Mouse (Mus musculus) right cerebral cortex, postnatal 14 days (tissue): ENCODE data around the gene Iqschfp.
A peak's percentile ranks its signal among the peaks of the same experiment; 100 is the strongest.

Experiments
- DNase-seq: peaks from one replicate; pipeline ENCODE4 v3.0.0; 2022

Gene Iqschfp

GRCm38 (mm10) chr3:68243239-68243638 is 351.2 kb downstream of the Iqschfp start:
- DNase-seq: no peak

GRCm38 (mm10) chr3:68246154-68246553 is 354.1 kb downstream of the Iqschfp start:
- DNase-seq: peak; percentile 43

- DNase-seq: peak; percentile 15
Observed at GRCm38 (mm10) chr3:68250589-68250988, 358.6 kb downstream of the Iqschfp start.

- DNase-seq: no peak
Observed at GRCm38 (mm10) chr3:68252335-68252734, 360.3 kb downstream of the Iqschfp start.

GRCm38 (mm10) chr3:68262304-68262703 is 370.3 kb downstream of the Iqschfp start:
- no peak for DNase-seq

GRCm38 (mm10) chr3:68267905-68268304 is 375.9 kb downstream of the Iqschfp start:
- no peak for DNase-seq

GRCm38 (mm10) chr3:68269251-68269650 is 377.2 kb downstream of the Iqschfp start:
- DNase-seq: no peak

- DNase-seq: no peak
Observed at GRCm38 (mm10) chr3:68270246-68270645, 378.2 kb downstream of the Iqschfp start.

GRCm38 (mm10) chr3:68271457-68271856 is 379.4 kb downstream of the Iqschfp start:
- no peak for DNase-seq

- DNase-seq: no peak
Observed at GRCm38 (mm10) chr3:68271881-68272280, 379.8 kb downstream of the Iqschfp start.

GRCm38 (mm10) chr3:68282844-68283594 is 391.0 kb downstream of the Iqschfp start:
- DNase-seq: no peak

- DNase-seq: no peak
Observed at GRCm38 (mm10) chr3:68283595-68283991, 391.6 kb downstream of the Iqschfp start.

GRCm38 (mm10) chr3:68284500-68284899 is 392.5 kb downstream of the Iqschfp start:
- DNase-seq: no peak

- DNase-seq: no peak
Observed at GRCm38 (mm10) chr3:68296752-68297151, 404.7 kb downstream of the Iqschfp start.

- DNase-seq: no peak
Observed at GRCm38 (mm10) chr3:68305647-68306046, 413.6 kb downstream of the Iqschfp start.

GRCm38 (mm10) chr3:68306726-68307125 is 414.7 kb downstream of the Iqschfp start:
- DNase-seq: no peak

- DNase-seq: no peak
Observed at GRCm38 (mm10) chr3:68325575-68325974, 433.5 kb downstream of the Iqschfp start.

- DNase-seq: no peak
Observed at GRCm38 (mm10) chr3:68332515-68332914, 440.5 kb downstream of the Iqschfp start.

- no peak for DNase-seq
Observed at GRCm38 (mm10) chr3:68335501-68335900, 443.5 kb downstream of the Iqschfp start.

- DNase-seq: no peak
Observed at GRCm38 (mm10) chr3:68350624-68351023, 458.6 kb downstream of the Iqschfp start.

GRCm38 (mm10) chr3:68351461-68351860 is 459.4 kb downstream of the Iqschfp start:
- DNase-seq: no peak

- no peak for DNase-seq
Observed at GRCm38 (mm10) chr3:68352961-68353360, 460.9 kb downstream of the Iqschfp start.

GRCm38 (mm10) chr3:68353492-68353891 is 461.5 kb downstream of the Iqschfp start:
- no peak for DNase-seq

- no peak for DNase-seq
Observed at GRCm38 (mm10) chr3:68356516-68356915, 464.5 kb downstream of the Iqschfp start.

GRCm38 (mm10) chr3:68368029-68368428 is 476.0 kb downstream of the Iqschfp start:
- no peak for DNase-seq
